In genomic region chr11:81364442-81364841, GRCm38 (mm10) we compare ENCODE assay signal across 21 mouse cellular contexts.
DNase-seq lines count a peak whose midpoint lies in the region; ATAC-seq and TF ChIP-seq lines count a peak whose summit lies in the region.
"Had no signal": no experiment of that assay in that cellular context is flagged by ENCODE, and none has a peak within 500 bp of the region (broad histone marks: within the 10 kb centered on the region; RNA-seq: fewer than 3 reads in every experiment).

No protein-coding gene starts in this region.

- no peak overlapping the region for H3K27ac ChIP-seq in kidney, postnatal 0 days
- no peak overlapping the region for H3K27ac ChIP-seq in lung, postnatal 0 days (ENCODE audit: low read length)
- H3K27ac ChIP-seq: embryonic facial prominence, embryonic 15.5 days; gastrocnemius, adult 2 months; kidney, embryonic 15.5 days; limb, embryonic 12.5 days; liver, embryonic 13.5 days; midbrain, embryonic 12.5 days had no signal

- H3K27me3 ChIP-seq in kidney, postnatal 0 days (ENCODE audit: insufficient read depth, low read length), result no peaks in the 10 kb centered on the region
- H3K27me3 ChIP-seq in lung, postnatal 0 days (replicated peaks; ENCODE audit: insufficient read depth, low read length), result no peaks in the 10 kb centered on the region
- H3K27me3 ChIP-seq in E14TG2a.4 (ENCODE audit: insufficient read depth, low read length), result no peaks in the 10 kb centered on the region
- H3K27me3 ChIP-seq: embryonic facial prominence, embryonic 15.5 days; kidney, embryonic 15.5 days; limb, embryonic 12.5 days; liver, embryonic 13.5 days had no signal

- 91% methylated on average over 3 of the region's 3 CpGs for WGBS in kidney, postnatal 0 days
- WGBS in lung, postnatal 0 days, result 89% methylated on average over 3 of the region's 3 CpGs

- H3K9ac ChIP-seq in kidney, postnatal 0 days (ENCODE audit: low read depth, low read length), result no peak overlapping the region
- no peak overlapping the region for H3K9ac ChIP-seq in lung, postnatal 0 days (replicated peaks; ENCODE audit: low read depth)
- H3K9ac ChIP-seq: embryonic facial prominence, embryonic 15.5 days; kidney, embryonic 15.5 days; limb, embryonic 12.5 days; liver, embryonic 13.5 days; midbrain, embryonic 12.5 days had no signal

- no peak for DNase-seq in kidney, postnatal 0 days (ENCODE audit: low spot score)
- DNase-seq in kidney, postnatal 10 days, result no peak
- no peak for DNase-seq in lung, postnatal 0 days (ENCODE audit: low spot score)
- DNase-seq in lung, postnatal 4 days, result no peak
- DNase-seq in ZHBTc4 (ENCODE audit: low read depth, low spot score), result peak; percentile 25
- no peak for DNase-seq in layer of hippocampus, postnatal 10 days (ENCODE audit: low spot score in 2 of 2)
- DNase-seq in adrenal gland, postnatal 36 days, result no peak
- DNase-seq: adrenal gland, postnatal 10 days; B cell, adult 2 months; cerebellum, adult 9-10 months; gastrocnemius, adult 2 months; kidney, adult 11 months; liver, embryonic 13.5 days had no signal

- no peak for ATAC-seq in kidney, postnatal 0 days (replicated peaks; ENCODE audit: low FRiP score, low read depth)
- no peak for ATAC-seq in lung, postnatal 0 days
- ATAC-seq: forebrain, embryonic 14.5 days; hindbrain, embryonic 16.5 days had no signal

- H3K4me2 ChIP-seq in kidney, postnatal 0 days (ENCODE audit: low read length), result no peak overlapping the region
- no peak overlapping the region for H3K4me2 ChIP-seq in lung, postnatal 0 days (replicated peaks; ENCODE audit: low read depth, low read length)
- H3K4me2 ChIP-seq: embryonic facial prominence, embryonic 15.5 days; heart, embryonic 11.5 days; kidney, embryonic 15.5 days; limb, embryonic 12.5 days; liver, embryonic 13.5 days; midbrain, embryonic 12.5 days had no signal

- TF ChIP-seq CTCF in kidney, postnatal 0 days (IDR thresholded peaks at IDR 0.05; ENCODE audit: low read depth), result peak; percentile 25; the same call in 1 of the 2 replicates
- TF ChIP-seq CTCF in lung, postnatal 0 days (IDR thresholded peaks at IDR 0.05), result peak; percentile 15; the same call in 1 of the 2 replicates
- TF ChIP-seq CTCF in E14TG2a.4 (conservative IDR thresholded peaks at IDR 0.05; ENCODE audit: low read length), result peak; percentile 61

- no peak for TF ChIP-seq EP300 in lung, postnatal 0 days (IDR thresholded peaks at IDR 0.05)

- no peaks in the 10 kb centered on the region for H3K9me3 ChIP-seq in kidney, postnatal 0 days (replicated peaks; ENCODE audit: low read length)
- H3K9me3 ChIP-seq in lung, postnatal 0 days (ENCODE audit: low read length), result no peaks in the 10 kb centered on the region
- H3K9me3 ChIP-seq in E14TG2a.4 (ENCODE audit: low read length), result peaks cover 9% of the 10 kb centered on the region
- H3K9me3 ChIP-seq: embryonic facial prominence, embryonic 15.5 days; kidney, embryonic 15.5 days; midbrain, embryonic 12.5 days had no signal

- no peak overlapping the region for H3K4me3 ChIP-seq in kidney, postnatal 0 days (replicated peaks; ENCODE audit: low read depth, low read length)
- no peak overlapping the region for H3K4me3 ChIP-seq in lung, postnatal 0 days (ENCODE audit: low read depth, low read length)
- no peak overlapping the region for H3K4me3 ChIP-seq in E14TG2a.4 (replicated peaks; ENCODE audit: low read length)
- H3K4me3 ChIP-seq: embryonic facial prominence, embryonic 15.5 days; gastrocnemius, adult 2 months; kidney, embryonic 15.5 days; limb, embryonic 12.5 days; liver, embryonic 13.5 days; midbrain, embryonic 12.5 days had no signal

- H3K4me1 ChIP-seq in kidney, postnatal 0 days (replicated peaks; ENCODE audit: insufficient read depth, low read length), result 0 out of 2 replicates have a peak, but pooled peaks cover under 1% of the 10 kb centered on the region
- H3K4me1 ChIP-seq in lung, postnatal 0 days (ENCODE audit: insufficient read depth, low read depth, low read length), result no peaks in the 10 kb centered on the region
- H3K4me1 ChIP-seq in E14TG2a.4 (replicated peaks; ENCODE audit: low read depth, low read length), result no peaks in the 10 kb centered on the region
- H3K4me1 ChIP-seq: liver, embryonic 13.5 days had no signal

- H3K36me3 ChIP-seq in kidney, postnatal 0 days (ENCODE audit: insufficient read depth, low read length), result no peaks in the 10 kb centered on the region
- no peaks in the 10 kb centered on the region for H3K36me3 ChIP-seq in lung, postnatal 0 days (ENCODE audit: insufficient read depth, low read length)
- H3K36me3 ChIP-seq in E14TG2a.4 (ENCODE audit: insufficient read depth, low read length), result no peaks in the 10 kb centered on the region
- H3K36me3 ChIP-seq: embryonic facial prominence, embryonic 15.5 days; kidney, embryonic 15.5 days; limb, embryonic 12.5 days; liver, embryonic 13.5 days; midbrain, embryonic 12.5 days had no signal
